Mouse (Mus musculus) forebrain, embryonic 15.5 days (tissue): ENCODE measurements around the gene Fbxl17. TPM values are rescaled to one million over a fixed set of nuclear protein-coding genes. Genes with fewer than 3 reads are reported as not detected.

Source experiments
- ATAC-seq: fragments of 200-750 bp; cut with Nextera tagmentation; replicated peaks from 2 replicates; pipeline ENCODE4 v1.8.0; 2017; ENCODE audit warnings: mild to moderate bottlenecking, moderate TSS enrichment, moderate library complexity
- H3K27ac ChIP-seq: fragments of 300-500 bp; sonication (generic); replicated peaks from 2 replicates; pipeline ENCODE4 v1.5.1; 2015; ENCODE audit warnings: mild to moderate bottlenecking, inconsistent platforms
- H3K27me3 ChIP-seq: fragments of 300-500 bp; sonication (generic); 2 replicates; pipeline ENCODE4 v1.6.1; 2015; ENCODE audit warnings: inconsistent platforms
- H3K36me3 ChIP-seq: fragments of 300-500 bp; sonication (generic); 2 replicates; pipeline ENCODE4 v1.6.1; 2015; ENCODE audit warnings: mild to moderate bottlenecking, inconsistent platforms
- H3K4me1 ChIP-seq: fragments of 300-500 bp; sonication (generic); 2 replicates; pipeline ENCODE4 v1.6.1; 2015; ENCODE audit warnings: inconsistent platforms
- H3K4me2 ChIP-seq: fragments of 300-500 bp; sonication (generic); replicated peaks from 2 replicates; pipeline ENCODE4 v1.6.1; 2015; ENCODE audit warnings: mild to moderate bottlenecking, inconsistent platforms
- H3K4me3 ChIP-seq: fragments of 300-500 bp; sonication (generic); 2 replicates; pipeline ENCODE4 v1.5.1; 2015; ENCODE audit warnings: mild to moderate bottlenecking, inconsistent platforms
- H3K9ac ChIP-seq: fragments of 300-500 bp; sonication (generic); replicated peaks from 2 replicates; pipeline ENCODE4 v1.6.1; 2015; ENCODE audit warnings: mild to moderate bottlenecking, inconsistent platforms
- H3K9me3 ChIP-seq: fragments of 300-500 bp; sonication (generic); 2 replicates; pipeline ENCODE4 v1.6.1; 2016; ENCODE audit warnings: inconsistent platforms
- WGBS: fragments of 180-500 bp; shearing (Covaris S2); methylation state at CpG from one replicate; pipeline ENCODE4 v1.1.7; 2015; ENCODE audit warnings: mixed read lengths; 5-methylcytosine and 5-hydroxymethylcytosine counted together
- polyA plus RNA-seq: library from polyadenylated mRNA; unstranded; fragments of >200 nt; fragmentation: Nextera tagmentation; extraction: Ambion mirVana; gene quantifications from 2 replicates; pipeline ENCODE4 v1.2.1, GENCODE M21; 2015

Gene Fbxl17
- polyA plus RNA-seq, 1 experiment from 2014 or later, result 8.7 TPM

DNA sequence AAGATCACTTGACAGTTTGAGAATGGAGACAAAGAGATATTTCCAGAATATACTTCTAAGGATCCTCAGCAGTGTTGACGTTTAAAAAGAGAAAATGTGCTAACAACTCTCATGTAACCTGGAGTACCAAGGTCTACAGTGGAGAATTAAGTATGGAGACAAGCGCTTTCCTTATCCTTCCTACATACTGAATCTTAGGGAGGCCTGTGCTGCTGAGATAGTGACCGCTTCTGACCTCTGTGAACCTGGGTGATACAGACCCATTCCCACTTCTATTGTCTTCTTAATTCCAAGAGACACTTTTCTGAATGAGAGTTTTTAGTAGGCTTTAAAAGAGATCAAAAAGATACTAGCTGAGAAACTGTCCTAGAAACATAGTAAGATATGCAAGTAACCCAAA lies 278.2 kb downstream of the Fbxl17 start:
- Histone ChIP-seq H3K27ac (no peak overlapping the region), H3K27me3 (no peaks in the 10 kb centered on the region)
- 85% methylated on average over 3 of the region's 3 CpGs for WGBS

DNA sequence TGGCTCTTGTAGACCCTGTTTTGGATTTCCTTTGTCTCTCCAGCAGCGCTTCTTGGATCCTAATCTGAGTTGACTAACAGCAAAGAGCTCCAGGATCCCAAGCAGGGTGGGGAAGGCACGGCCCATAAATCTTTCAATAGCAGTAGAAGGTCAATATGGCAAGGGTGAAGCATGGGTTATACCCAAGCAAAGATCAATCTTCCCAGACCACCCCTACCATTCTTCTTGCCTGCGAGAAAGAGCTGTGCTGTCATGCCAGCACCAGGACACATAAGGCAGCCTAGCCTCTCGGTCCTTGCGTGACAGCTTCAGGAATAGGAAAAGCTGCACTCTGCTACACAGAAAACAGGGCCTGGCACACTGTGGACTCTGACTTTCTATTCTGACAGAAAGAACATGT lies 279.0 kb downstream of the Fbxl17 start:
- 81% methylated on average over 5 of the region's 5 CpGs for WGBS
- Histone ChIP-seq H3K4me2 (no peak overlapping the region), H3K27me3 (no peaks in the 10 kb centered on the region), H3K9ac (no peak overlapping the region), H3K9me3 (no peaks in the 10 kb centered on the region), H3K4me1 (no peaks in the 10 kb centered on the region), H3K36me3 (no peaks in the 10 kb centered on the region), H3K27ac (no peak overlapping the region), H3K4me3 (no peak overlapping the region)
- ATAC-seq, result no peak

More for the DNA sequence above, 278.2 kb downstream of the Fbxl17 start:
- no peak for ATAC-seq
- Histone ChIP-seq H3K9me3 (no peaks in the 10 kb centered on the region), H3K9ac (no peak overlapping the region), H3K36me3 (no peaks in the 10 kb centered on the region), H3K4me1 (no peaks in the 10 kb centered on the region), H3K4me2 (no peak overlapping the region), H3K4me3 (no peak overlapping the region)

DNA sequence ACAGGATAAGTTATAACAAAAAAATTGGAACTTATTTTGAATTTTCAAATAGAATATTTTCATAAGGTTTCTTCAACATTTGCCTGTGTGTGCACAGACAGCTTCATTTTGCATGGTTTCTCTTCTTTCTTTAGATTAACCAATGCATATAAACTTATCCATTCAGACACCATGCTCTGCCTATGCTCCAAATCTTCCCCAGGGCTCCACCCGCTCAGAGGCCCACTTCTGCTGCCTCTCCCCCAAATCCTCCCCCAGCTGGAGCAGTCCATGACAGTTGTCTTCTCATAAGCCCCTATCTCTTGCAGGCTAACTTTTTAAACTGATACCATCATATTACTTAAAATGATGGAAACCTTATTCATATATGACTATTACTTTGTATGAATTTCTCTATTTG lies 282.8 kb downstream of the Fbxl17 start:
- no peak overlapping the region for H3K27ac ChIP-seq
- no peak for ATAC-seq
- no peak overlapping the region for H3K4me3 ChIP-seq
- no peaks in the 10 kb centered on the region for H3K27me3 ChIP-seq
- no peaks in the 10 kb centered on the region for H3K9me3 ChIP-seq
- no peak overlapping the region for H3K4me2 ChIP-seq
- 100% methylated on average over 1 of the region's 1 CpGs for WGBS
- H3K36me3 ChIP-seq, result no peaks in the 10 kb centered on the region
- H3K9ac ChIP-seq, result no peak overlapping the region
- H3K4me1 ChIP-seq, result no peaks in the 10 kb centered on the region

DNA sequence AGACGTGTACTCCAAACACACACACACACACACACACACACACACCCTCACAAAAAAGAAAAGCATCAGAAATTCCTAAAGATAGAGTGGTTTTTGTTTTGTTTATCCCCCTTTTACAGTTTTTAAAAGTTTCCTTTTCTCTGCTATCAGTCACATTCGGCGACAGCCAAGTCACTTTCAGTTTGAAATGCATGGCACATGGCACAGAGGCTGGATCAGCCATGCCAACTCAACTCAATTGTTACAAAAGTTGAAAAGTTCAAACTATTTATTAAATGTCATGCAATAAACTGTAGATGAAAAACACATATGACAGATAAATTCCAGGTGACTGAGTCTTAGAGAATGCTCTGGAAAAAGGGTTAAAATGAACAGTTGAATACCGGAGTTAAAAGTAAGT lies 287.8 kb downstream of the Fbxl17 start:
- no peaks in the 10 kb centered on the region for H3K36me3 ChIP-seq
- no peak overlapping the region for H3K27ac ChIP-seq
- H3K4me2 ChIP-seq, result no peak overlapping the region
- no peak for ATAC-seq
- no peaks in the 10 kb centered on the region for H3K4me1 ChIP-seq
- no peaks in the 10 kb centered on the region for H3K9me3 ChIP-seq
- 80% methylated on average over 4 of the region's 4 CpGs for WGBS
- H3K9ac ChIP-seq, result no peak overlapping the region
- H3K4me3 ChIP-seq, result no peak overlapping the region
- no peaks in the 10 kb centered on the region for H3K27me3 ChIP-seq

DNA sequence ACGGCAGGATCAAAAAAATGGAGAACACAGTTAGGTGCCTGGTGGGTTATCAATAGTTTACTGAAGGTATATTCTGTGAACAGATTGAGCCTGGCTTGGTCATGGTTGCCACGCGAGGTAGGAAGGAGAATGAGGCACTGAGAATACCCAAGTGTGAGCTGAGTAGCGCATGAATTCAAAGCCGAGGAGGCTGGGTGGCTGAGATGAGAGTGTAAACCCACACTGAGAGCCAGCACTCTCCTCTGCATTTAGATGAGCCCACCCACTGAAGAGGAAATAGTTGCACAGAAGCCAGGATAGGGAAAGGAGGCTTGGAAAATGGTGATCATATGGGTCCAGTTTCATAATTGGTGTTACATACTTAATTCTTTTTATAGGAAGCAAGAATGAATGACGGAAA lies 290.7 kb downstream of the Fbxl17 start:
- H3K9ac ChIP-seq, result no peak overlapping the region
- 82% methylated on average over 6 of the region's 6 CpGs for WGBS
- no peak for ATAC-seq

DNA sequence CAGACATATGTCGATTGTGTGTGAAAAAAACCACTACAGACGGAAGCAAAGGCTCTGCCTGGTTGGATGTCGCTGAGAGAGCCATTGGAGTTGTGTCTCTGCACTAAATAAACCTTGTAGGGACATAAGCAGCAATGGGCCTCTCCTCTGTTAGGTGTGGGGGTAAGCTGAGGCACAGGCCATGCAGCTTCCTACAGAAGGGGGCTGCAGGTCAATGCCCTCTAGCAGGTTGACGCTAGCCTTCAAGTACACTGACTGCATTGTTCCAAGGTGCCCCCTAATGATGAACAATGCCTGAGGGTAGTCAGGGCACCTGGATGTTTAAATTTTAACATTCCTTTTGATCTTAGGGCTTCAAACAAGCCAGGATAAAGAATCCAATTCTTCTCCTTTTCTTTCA lies 291.5 kb downstream of the Fbxl17 start:
- Histone ChIP-seq H3K27ac (no peak overlapping the region), H3K9ac (no peak overlapping the region), H3K9me3 (no peaks in the 10 kb centered on the region), H3K27me3 (no peaks in the 10 kb centered on the region), H3K36me3 (no peaks in the 10 kb centered on the region), H3K4me1 (peaks cover 4% of the 10 kb centered on the region; the same call in 1 of the 2 replicates), H3K4me3 (no peak overlapping the region), H3K4me2 (no peak overlapping the region)
- ATAC-seq, result no peak
- 83% methylated on average over 4 of the region's 4 CpGs for WGBS

More for the DNA sequence above, 290.7 kb downstream of the Fbxl17 start:
- H3K36me3 ChIP-seq, result no peaks in the 10 kb centered on the region
- no peak overlapping the region for H3K27ac ChIP-seq
- no peaks in the 10 kb centered on the region for H3K9me3 ChIP-seq
- no peaks in the 10 kb centered on the region for H3K27me3 ChIP-seq
- H3K4me2 ChIP-seq, result no peak overlapping the region
- H3K4me3 ChIP-seq, result no peak overlapping the region
- H3K4me1 ChIP-seq, result peaks cover 4% of the 10 kb centered on the region; the same call in 1 of the 2 replicates

DNA sequence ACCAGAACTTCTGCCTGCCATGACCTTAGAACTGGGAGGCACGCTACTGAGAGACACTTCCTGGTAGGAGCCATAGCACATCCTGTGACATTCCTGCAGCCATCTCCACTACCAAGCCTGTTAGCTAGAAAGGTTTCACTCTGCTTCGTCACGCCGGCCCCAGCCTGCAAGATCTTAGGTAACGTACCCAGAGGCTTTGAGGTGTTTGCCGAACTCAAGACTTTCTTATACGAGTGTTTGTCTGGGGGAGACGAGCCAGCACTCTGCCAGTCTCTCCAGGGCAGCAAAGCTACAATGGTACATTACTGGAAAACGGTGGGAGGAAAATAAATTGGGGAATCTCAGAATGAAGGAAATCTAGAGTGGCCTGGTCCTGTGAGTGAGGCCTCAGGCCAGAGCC lies 292.1 kb downstream of the Fbxl17 start:
- Histone ChIP-seq H3K27ac (no peak overlapping the region), H3K27me3 (no peaks in the 10 kb centered on the region), H3K4me1 (peaks cover 4% of the 10 kb centered on the region; the same call in 1 of the 2 replicates), H3K9me3 (no peaks in the 10 kb centered on the region), H3K4me2 (no peak overlapping the region), H3K36me3 (no peaks in the 10 kb centered on the region), H3K4me3 (no peak overlapping the region), H3K9ac (no peak overlapping the region)
- 90% methylated on average over 9 of the region's 9 CpGs for WGBS
- no peak for ATAC-seq

DNA sequence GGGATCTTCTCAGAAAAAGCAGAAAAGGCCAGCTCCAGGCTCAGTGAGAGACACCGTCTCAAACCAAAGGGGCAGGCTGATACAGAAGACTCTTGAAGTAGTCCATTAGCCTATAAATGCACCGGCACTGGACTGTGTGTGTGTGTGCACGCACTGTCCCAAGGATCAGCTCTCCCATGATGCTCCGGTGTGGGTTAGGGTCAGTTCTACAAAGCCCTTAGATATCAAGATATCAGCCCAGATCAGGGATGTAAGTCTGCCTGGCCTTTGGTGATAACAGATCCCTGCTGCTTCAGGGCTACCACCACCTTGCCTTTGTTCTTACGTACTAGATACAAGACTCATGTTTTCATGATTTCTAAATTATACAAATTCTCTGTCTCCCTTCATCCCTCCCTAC lies 294.5 kb downstream of the Fbxl17 start:
- H3K9me3 ChIP-seq, result no peaks in the 10 kb centered on the region
- H3K27ac ChIP-seq, result no peak overlapping the region
- peaks cover 4% of the 10 kb centered on the region; the same call in 1 of the 2 replicates for H3K4me1 ChIP-seq
- 88% methylated on average over 5 of the region's 5 CpGs for WGBS
- no peak overlapping the region for H3K9ac ChIP-seq
- no peak for ATAC-seq
- H3K27me3 ChIP-seq, result no peaks in the 10 kb centered on the region
- H3K4me2 ChIP-seq, result no peak overlapping the region
- H3K36me3 ChIP-seq, result no peaks in the 10 kb centered on the region
- no peak overlapping the region for H3K4me3 ChIP-seq

DNA sequence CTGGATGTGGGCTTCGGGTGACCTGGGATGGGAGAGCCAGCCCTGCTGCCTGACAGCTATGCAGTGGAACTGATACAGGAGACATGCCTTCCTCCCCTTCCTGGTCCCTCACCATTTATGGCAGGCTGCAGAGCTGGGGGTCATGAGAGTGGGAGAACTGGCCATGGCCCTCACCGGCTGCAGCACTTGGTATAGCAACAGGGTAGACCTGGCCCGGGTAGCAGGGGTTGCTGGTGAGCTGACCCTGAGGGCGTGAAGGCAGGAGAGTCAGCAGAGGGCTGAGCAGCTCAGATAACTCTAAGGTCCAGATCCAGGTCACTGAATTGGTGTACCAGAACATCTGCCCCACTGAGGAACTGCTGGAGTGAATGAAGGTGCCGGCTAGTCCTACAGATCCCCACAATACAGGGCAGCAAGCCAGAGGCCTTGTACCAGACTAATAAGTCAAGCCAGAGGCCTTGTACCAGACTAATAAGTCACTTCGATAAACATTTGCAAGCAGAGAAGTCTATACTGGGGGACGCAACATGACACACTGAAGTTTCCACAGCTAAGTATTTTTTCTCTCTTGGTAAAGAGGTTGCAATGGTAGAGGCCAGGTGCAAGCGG lies 296.1 kb downstream of the Fbxl17 start:
- no peaks in the 10 kb centered on the region for H3K9me3 ChIP-seq
- 85% methylated on average over 8 of the region's 8 CpGs for WGBS
- 0 out of 2 replicates have a peak, but pooled peaks have one; percentile 11 for ATAC-seq
- H3K4me1 ChIP-seq, result peaks cover 4% of the 10 kb centered on the region; the same call in 1 of the 2 replicates
- no peak overlapping the region for H3K9ac ChIP-seq
- H3K4me2 ChIP-seq, result no peak overlapping the region
- no peak overlapping the region for H3K4me3 ChIP-seq
- no peaks in the 10 kb centered on the region for H3K27me3 ChIP-seq
- H3K36me3 ChIP-seq, result no peaks in the 10 kb centered on the region
- no peak overlapping the region for H3K27ac ChIP-seq

DNA sequence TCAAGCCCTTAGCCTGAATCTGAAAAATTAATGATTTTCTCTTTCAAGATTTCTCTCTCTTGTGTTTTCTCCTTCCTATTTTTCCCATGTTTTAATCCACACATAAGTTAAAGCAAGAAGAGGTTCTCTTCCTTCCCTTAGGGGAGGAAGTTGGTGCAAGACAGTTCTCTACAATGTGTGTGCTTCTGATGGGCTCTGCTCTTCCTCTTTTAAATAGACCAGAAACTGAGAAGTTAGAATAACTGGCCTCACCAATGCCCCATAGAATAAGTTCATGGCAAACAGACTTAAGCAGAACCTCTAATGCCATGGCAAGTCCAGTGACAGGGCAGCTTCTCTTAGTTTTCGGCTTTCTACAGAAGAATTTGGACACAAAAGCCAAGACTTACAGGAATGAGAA lies 301.1 kb downstream of the Fbxl17 start:
- Histone ChIP-seq H3K4me2 (no peak overlapping the region), H3K4me3 (no peak overlapping the region), H3K27me3 (no peaks in the 10 kb centered on the region), H3K9me3 (no peaks in the 10 kb centered on the region), H3K36me3 (no peaks in the 10 kb centered on the region), H3K27ac (no peak overlapping the region), H3K9ac (no peak overlapping the region), H3K4me1 (0 out of 2 replicates have a peak, but pooled peaks cover 3% of the 10 kb centered on the region)
- 92% methylated on average over 1 of the region's 1 CpGs for WGBS
- no peak for ATAC-seq

DNA sequence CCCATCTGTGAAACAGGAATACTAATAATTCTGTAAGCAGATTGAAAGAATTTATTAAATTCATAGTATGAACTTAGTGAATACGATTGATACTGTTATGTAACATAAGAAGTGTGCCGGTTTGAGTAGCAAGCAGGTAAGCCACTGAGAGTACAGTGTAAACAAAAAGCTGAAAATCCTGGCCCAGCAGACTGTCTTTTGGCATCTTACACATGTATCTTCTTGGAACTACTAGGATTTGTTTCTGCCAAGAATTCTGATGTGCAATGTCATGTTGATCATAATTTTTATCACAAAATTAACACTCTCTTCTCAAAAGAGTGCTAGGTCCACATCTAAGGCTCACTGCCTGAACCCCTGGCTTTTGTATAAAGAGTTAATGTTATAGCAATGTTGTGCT lies 304.3 kb downstream of the Fbxl17 start:
- H3K4me2 ChIP-seq, result no peak overlapping the region
- 84% methylated on average over 2 of the region's 2 CpGs for WGBS
- ATAC-seq, result no peak
- H3K27ac ChIP-seq, result no peak overlapping the region
- H3K4me1 ChIP-seq, result 0 out of 2 replicates have a peak, but pooled peaks cover 3% of the 10 kb centered on the region
- H3K36me3 ChIP-seq, result no peaks in the 10 kb centered on the region
- H3K4me3 ChIP-seq, result no peak overlapping the region
- H3K27me3 ChIP-seq, result no peaks in the 10 kb centered on the region
- H3K9ac ChIP-seq, result no peak overlapping the region
- no peaks in the 10 kb centered on the region for H3K9me3 ChIP-seq

DNA sequence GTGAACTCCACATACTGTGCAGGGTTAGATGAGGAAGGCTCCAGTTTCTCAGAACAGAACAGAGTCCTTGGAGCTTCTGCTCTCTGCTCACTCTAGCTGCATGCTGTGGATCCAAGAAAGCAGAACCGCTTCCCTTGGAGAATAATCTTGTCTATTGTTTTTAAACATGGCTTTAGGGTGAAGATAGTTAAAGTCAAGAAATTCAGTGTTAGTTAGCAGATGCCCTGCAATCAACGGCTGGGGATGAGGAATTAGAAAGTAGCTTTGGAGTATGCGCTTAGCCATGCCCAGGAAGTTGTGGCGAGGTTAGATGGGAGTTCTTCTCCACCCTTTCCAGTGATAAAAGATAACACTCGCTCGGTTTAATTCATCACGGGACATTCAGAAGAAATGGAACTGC lies 306.6 kb downstream of the Fbxl17 start:
- no peak overlapping the region for H3K27ac ChIP-seq
- 87% methylated on average over 7 of the region's 7 CpGs for WGBS
- H3K27me3 ChIP-seq, result no peaks in the 10 kb centered on the region
- 0 out of 2 replicates have a peak, but pooled peaks cover 3% of the 10 kb centered on the region for H3K4me1 ChIP-seq
- H3K4me2 ChIP-seq, result no peak overlapping the region
- no peak overlapping the region for H3K4me3 ChIP-seq
- H3K36me3 ChIP-seq, result no peaks in the 10 kb centered on the region
- no peaks in the 10 kb centered on the region for H3K9me3 ChIP-seq
- no peak overlapping the region for H3K9ac ChIP-seq
- no peak for ATAC-seq

DNA sequence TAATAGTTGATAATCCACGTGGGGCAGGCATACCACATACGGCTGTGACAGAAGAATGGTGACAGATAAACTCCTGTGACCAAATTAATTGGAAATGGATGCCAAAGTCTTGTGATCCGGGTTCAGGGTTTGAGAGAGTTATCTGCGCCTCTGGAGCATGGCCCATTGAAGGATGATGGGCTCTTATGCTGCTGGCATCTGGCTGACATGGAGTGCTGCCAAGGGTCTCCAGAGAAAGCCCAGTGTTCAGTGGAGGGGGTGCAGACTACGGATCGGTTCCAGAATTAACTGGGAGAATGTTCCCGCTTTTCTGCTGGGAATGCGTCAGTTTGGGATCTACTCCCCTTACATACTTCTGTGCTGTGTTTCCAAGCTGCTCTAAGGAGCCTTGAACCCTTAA lies 308.5 kb downstream of the Fbxl17 start:
- 0 out of 2 replicates have a peak, but pooled peaks cover 3% of the 10 kb centered on the region for H3K4me1 ChIP-seq
- no peak overlapping the region for H3K9ac ChIP-seq
- no peaks in the 10 kb centered on the region for H3K27me3 ChIP-seq
- H3K27ac ChIP-seq, result no peak overlapping the region
- no peaks in the 10 kb centered on the region for H3K36me3 ChIP-seq
- ATAC-seq, result 0 out of 2 replicates have a peak, but pooled peaks have one; percentile 23
- H3K4me3 ChIP-seq, result no peak overlapping the region
- H3K4me2 ChIP-seq, result no peak overlapping the region
- H3K9me3 ChIP-seq, result no peaks in the 10 kb centered on the region
- 43% methylated on average over 8 of the region's 8 CpGs for WGBS
